Mouse (Mus musculus): Measurements from ENCODE around the gene Lingo3. TPM values are rescaled to one million over a fixed set of nuclear protein-coding genes. Genes with fewer than 3 reads are reported as not detected.
A peak's percentile ranks its signal among the peaks of the same experiment; 100 is the strongest.

Gene Lingo3
- polyA plus RNA-seq, 1 experiment from 2014 or later, result 0.04 TPM

DNA sequence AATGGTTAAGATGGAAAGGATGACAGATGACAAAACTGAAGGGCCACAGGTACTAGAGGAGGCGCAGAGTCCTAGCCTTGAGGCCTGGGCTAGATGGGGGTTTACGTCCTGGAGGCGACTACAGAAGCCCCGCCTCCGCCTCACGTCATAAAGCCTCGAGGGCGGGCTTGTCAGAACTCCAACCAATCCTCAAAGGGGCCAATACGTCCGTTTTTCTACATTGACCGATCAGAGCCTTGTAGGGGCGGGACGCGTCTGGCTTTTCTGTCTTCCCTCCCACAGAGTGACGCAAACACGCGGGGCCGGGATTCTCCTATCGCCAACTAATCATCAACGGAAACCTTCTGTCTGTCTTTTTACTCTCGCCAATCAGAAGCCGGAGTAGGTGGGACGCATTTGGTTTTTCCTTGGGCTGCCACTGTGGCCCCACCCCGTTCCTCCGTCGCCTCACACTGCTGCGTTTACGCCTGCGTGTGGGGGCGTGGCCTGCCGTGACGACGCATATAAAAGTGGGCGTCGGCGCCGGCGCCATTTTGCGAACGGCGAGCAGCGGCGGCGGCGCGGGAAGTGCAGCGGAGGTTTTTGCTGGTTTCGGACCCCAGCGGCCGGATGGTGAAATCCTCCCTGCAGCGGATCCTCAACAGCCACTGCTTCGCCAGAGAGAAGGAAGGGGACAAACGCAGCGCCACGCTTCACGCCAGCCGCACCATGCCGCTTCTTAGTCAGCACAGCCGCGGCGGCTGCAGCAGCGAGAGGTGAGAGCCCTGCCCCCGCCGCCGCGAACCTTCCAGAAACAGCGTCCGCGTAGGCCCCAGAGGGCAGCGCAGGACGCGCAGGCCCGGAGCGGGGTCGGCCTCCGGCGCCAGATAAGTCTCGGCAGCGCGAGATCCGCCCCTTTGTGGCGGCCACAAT is 17.4 kb downstream of the Lingo3 start, which contains the start of gene Oaz1:
TSS of gene Oaz1 (plus strand) at position 506 of the 912 bp plus-strand sequence.
- no peaks in the 10 kb centered on the region for H3K27me3 ChIP-seq (replicated peaks; ENCODE audit: control insufficient read depth, insufficient read depth, low read length)
- under 1% methylated on average over 73 of the region's 82 CpGs for WGBS
- 0 out of 2 replicates have a peak, but pooled peaks have one; percentile 19 for TF ChIP-seq CTCF (IDR thresholded peaks at IDR 0.05; ENCODE audit: low read depth)

DNA sequence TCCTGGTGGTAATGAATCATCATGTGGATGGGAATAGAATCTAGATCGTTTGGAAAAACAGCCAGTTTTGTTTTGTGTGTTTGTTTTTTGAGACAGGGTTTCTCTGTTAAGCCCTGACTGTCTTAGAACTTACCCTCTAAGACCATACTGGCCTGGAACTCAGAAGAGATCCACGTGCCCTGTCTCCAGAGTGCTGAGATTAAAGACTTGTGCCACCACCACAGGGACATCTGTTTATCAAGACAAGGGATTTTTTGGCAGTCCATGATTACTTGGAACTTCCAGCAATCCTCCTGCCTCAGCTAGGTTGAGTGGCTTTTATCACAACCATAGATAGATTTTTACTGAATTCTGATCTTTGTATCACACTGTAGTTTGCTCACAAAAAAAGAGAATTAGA is 19.0 kb downstream of the Lingo3 start:
- Histone ChIP-seq H3K4me3 (ENCODE audit: low read depth, low read length) (no peak overlapping the region), H3K27ac (ENCODE audit: low read depth, low read length) (no peak overlapping the region), H3K4me1 (replicated peaks; ENCODE audit: control insufficient read depth, insufficient read depth, low read length) (no peaks in the 10 kb centered on the region; the same call in 1 of the 2 replicates), H3K9ac (ENCODE audit: low read depth, low read length) (no peak overlapping the region), H3K9me3 (ENCODE audit: control insufficient read depth) (no peaks in the 10 kb centered on the region), H3K36me3 (ENCODE audit: control insufficient read depth, insufficient read depth) (peaks cover 15% of the 10 kb centered on the region), H3K4me2 (replicated peaks; ENCODE audit: low read depth) (no peak overlapping the region), H3K27me3 (replicated peaks; ENCODE audit: control insufficient read depth, insufficient read depth, low read length) (no peaks in the 10 kb centered on the region)
- TF ChIP-seq CTCF (IDR thresholded peaks at IDR 0.05; ENCODE audit: low read depth), result no peak
- 75% methylated on average over 2 of the region's 2 CpGs for WGBS
- no peak for ATAC-seq

More for the DNA sequence above, 17.4 kb downstream of the Lingo3 start, which contains the start of gene Oaz1:
- Histone ChIP-seq H3K4me2 (replicated peaks; ENCODE audit: low read depth) (peak within 1 kb of the TSS; percentile 94), H3K36me3 (ENCODE audit: control insufficient read depth, insufficient read depth) (peaks cover 18% of the 10 kb centered on the region), H3K9ac (ENCODE audit: low read depth, low read length) (peak within 1 kb of the TSS; percentile 71), H3K27ac (ENCODE audit: low read depth, low read length) (peak within 1 kb of the TSS; percentile 87), H3K9me3 (ENCODE audit: control insufficient read depth) (no peaks in the 10 kb centered on the region), H3K4me3 (ENCODE audit: low read depth, low read length) (peak within 1 kb of the TSS; percentile 62), H3K4me1 (replicated peaks; ENCODE audit: control insufficient read depth, insufficient read depth, low read length) (peaks cover 7% of the 10 kb centered on the region; the same call in 1 of the 2 replicates)
- ATAC-seq, result peak; percentile 97

DNA sequence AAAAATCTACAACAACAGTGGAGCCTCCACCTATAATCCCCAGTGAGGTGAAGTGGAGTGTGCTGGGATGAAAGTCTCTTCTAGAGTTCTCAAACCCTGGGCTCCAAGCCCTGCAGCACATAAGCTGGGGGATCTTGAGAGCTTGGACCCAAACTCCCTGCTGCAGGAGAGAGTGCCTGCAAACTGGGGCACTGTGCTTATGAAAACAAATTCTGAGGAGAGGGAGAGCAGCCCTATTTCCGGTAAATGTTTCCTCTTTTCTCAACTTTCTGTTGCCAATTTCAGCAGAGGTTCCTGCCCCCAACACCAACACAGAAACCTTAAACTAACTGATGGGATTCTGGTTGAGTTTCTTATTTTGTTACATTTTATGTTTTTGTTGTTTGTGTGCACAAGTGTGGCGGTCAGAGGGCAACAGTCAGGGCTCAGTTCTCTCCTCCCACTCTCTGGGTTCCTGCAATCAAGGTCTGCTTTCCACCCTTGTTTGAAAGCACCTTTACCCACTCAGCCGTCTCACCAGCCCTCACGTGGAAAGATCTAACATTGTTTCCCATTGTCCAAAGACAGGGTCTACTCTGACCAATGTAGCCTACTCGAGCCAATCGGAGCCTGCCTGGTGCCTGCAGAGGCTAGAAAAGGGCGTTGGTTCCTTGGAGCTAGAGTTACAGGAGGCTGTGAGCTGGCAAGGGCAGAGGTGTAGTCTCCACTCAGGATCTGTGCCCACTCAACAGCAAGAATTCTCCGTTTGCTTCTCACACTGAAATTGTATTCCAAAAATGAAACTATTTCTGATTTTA is 19.8 kb downstream of the Lingo3 start:
- no peaks in the 10 kb centered on the region for H3K4me1 ChIP-seq (replicated peaks; ENCODE audit: control insufficient read depth, insufficient read depth, low read length)
- H3K36me3 ChIP-seq (ENCODE audit: control insufficient read depth, insufficient read depth), result peaks cover 7% of the 10 kb centered on the region; the same call in 1 of the 2 replicates
- no peaks in the 10 kb centered on the region for H3K9me3 ChIP-seq (ENCODE audit: control insufficient read depth)
- 0 out of 2 replicates have a peak overlapping the region, but pooled peaks have one; percentile 9 for H3K4me2 ChIP-seq (replicated peaks; ENCODE audit: low read depth)
- ATAC-seq, result no peak
- H3K9ac ChIP-seq (ENCODE audit: low read depth, low read length), result no peak overlapping the region
- no peaks in the 10 kb centered on the region for H3K27me3 ChIP-seq (replicated peaks; ENCODE audit: control insufficient read depth, insufficient read depth, low read length)
- no peak overlapping the region for H3K27ac ChIP-seq (ENCODE audit: low read depth, low read length)
- 65% methylated on average over 8 of the region's 8 CpGs for WGBS
- no peak for TF ChIP-seq CTCF (IDR thresholded peaks at IDR 0.05; ENCODE audit: low read depth)
- H3K4me3 ChIP-seq (ENCODE audit: low read depth, low read length), result no peak overlapping the region

DNA sequence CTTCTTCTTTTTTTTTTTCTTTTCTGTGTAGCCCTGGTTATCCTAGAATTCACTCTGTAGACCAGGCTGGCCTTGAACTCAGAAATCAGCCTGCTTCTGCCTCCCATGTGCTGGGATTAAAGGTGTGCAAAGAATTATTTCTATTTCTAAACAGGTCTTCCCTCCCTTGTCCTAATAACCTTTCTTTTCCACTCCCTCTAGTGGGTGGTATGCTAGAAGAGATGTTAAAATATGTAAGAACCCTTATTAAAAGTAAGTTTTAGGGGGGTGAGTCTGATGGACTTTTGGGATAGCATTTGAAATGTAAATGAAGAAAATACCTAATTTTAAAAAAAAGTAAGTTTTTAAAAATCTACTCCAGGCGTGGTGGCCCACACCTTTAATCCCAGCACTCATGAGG is 20.5 kb downstream of the Lingo3 start:
- ATAC-seq, result no peak
- H3K4me2 ChIP-seq (replicated peaks; ENCODE audit: low read depth), result no peak overlapping the region
- H3K27me3 ChIP-seq (replicated peaks; ENCODE audit: control insufficient read depth, insufficient read depth, low read length), result no peaks in the 10 kb centered on the region
- no peak overlapping the region for H3K9ac ChIP-seq (ENCODE audit: low read depth, low read length)
- H3K27ac ChIP-seq (ENCODE audit: low read depth, low read length), result no peak overlapping the region
- H3K4me1 ChIP-seq (replicated peaks; ENCODE audit: control insufficient read depth, insufficient read depth, low read length), result no peaks in the 10 kb centered on the region
- no peaks in the 10 kb centered on the region for H3K9me3 ChIP-seq (ENCODE audit: control insufficient read depth)
- H3K4me3 ChIP-seq (ENCODE audit: low read depth, low read length), result no peak overlapping the region
- H3K36me3 ChIP-seq (ENCODE audit: control insufficient read depth, insufficient read depth), result peaks cover 3% of the 10 kb centered on the region; the same call in 1 of the 2 replicates
- WGBS, result 78% methylated on average over 1 of the region's 1 CpGs
- no peak; the same call in 1 of the 2 replicates for TF ChIP-seq CTCF (IDR thresholded peaks at IDR 0.05; ENCODE audit: low read depth)

DNA sequence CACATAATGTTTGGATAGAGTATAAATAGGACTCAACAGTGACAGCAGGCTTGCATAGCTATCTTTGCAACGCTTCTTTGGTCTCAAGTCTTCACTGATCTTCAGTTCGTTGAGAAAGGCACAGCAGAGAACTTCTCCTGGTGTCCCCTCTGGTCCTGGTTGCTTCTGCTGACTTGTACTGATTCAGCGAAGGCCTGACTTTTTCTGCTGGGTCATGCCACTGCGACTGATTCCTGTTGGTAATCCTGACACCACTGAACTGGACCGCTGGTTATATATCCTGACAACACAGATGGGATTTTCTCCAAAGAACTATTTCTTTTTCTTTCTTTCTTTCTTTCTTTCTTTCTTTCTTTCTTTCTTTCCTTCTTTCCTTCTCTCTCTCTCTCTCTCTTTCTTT is 21.3 kb downstream of the Lingo3 start:
- WGBS, result 92% methylated on average over 5 of the region's 5 CpGs

DNA sequence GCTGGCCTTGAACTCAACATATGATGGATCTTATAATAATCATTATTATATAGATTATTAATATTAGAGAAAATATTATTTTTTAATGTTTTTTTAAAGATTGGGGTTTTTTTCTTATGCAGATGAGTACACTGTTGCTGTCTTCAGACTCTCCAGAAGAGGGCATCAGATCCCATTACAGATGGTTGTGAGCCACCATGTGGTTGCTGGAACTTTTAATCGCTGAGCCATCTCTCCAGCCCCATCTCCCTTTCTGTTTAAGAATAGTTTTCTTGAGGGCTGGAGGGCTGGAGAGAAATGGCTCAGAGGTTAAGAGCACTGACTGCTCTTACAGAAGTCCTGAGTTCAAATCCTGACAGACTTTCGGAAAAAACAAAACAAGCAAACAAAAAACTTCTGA is 21.8 kb downstream of the Lingo3 start:
- H3K9ac ChIP-seq (ENCODE audit: low read depth, low read length), result no peak overlapping the region
- no peak overlapping the region for H3K27ac ChIP-seq (ENCODE audit: low read depth, low read length)
- no peak for ATAC-seq
- TF ChIP-seq CTCF (IDR thresholded peaks at IDR 0.05; ENCODE audit: low read depth), result peak; percentile 72
- no peak overlapping the region for H3K4me2 ChIP-seq (replicated peaks; ENCODE audit: low read depth)
- WGBS, result 41% methylated on average over 2 of the region's 2 CpGs
- no peaks in the 10 kb centered on the region for H3K27me3 ChIP-seq (replicated peaks; ENCODE audit: control insufficient read depth, insufficient read depth, low read length)
- H3K4me1 ChIP-seq (replicated peaks; ENCODE audit: control insufficient read depth, insufficient read depth, low read length), result no peaks in the 10 kb centered on the region
- no peaks in the 10 kb centered on the region for H3K9me3 ChIP-seq (ENCODE audit: control insufficient read depth)
- no peak overlapping the region for H3K4me3 ChIP-seq (ENCODE audit: low read depth, low read length)
- no peaks in the 10 kb centered on the region for H3K36me3 ChIP-seq (ENCODE audit: control insufficient read depth, insufficient read depth)

More for the DNA sequence above, 21.3 kb downstream of the Lingo3 start:
- Histone ChIP-seq H3K9me3 (ENCODE audit: control insufficient read depth) (no peaks in the 10 kb centered on the region), H3K27me3 (replicated peaks; ENCODE audit: control insufficient read depth, insufficient read depth, low read length) (no peaks in the 10 kb centered on the region), H3K4me3 (ENCODE audit: low read depth, low read length) (no peak overlapping the region), H3K9ac (ENCODE audit: low read depth, low read length) (no peak overlapping the region), H3K4me1 (replicated peaks; ENCODE audit: control insufficient read depth, insufficient read depth, low read length) (no peaks in the 10 kb centered on the region), H3K36me3 (ENCODE audit: control insufficient read depth, insufficient read depth) (no peaks in the 10 kb centered on the region), H3K27ac (ENCODE audit: low read depth, low read length) (no peak overlapping the region), H3K4me2 (replicated peaks; ENCODE audit: low read depth) (no peak overlapping the region)
- ATAC-seq, result no peak
- no peak for TF ChIP-seq CTCF (IDR thresholded peaks at IDR 0.05; ENCODE audit: low read depth)
